Mouse (Mus musculus) lung, adult 2 months (tissue): ENCODE results near the gene Clpsl2. TPM values are rescaled to one million over a fixed set of nuclear protein-coding genes. Genes with fewer than 3 reads are reported as not detected.
"Not testable (repeated sequence)": the region's sequence is repeated elsewhere in the genome, so short reads cannot be mapped to it uniquely, and the experiment has no call there.

Experiments used
- DNase-seq: peaks from one replicate; pipeline ENCODE4 v3.0.0; 2022
- H3K4me1 ChIP-seq: fragments of 200-500 bp; 2 replicates; pipeline ENCODE4 v1.6.1; 2011; ENCODE audit warnings: low read length; ENCODE audit not compliant: control insufficient read depth, insufficient read depth
- H3K4me3 ChIP-seq: fragments of 200-500 bp; replicated peaks from 2 replicates; pipeline ENCODE3; 2011; ENCODE audit warnings: low read depth, mild to moderate bottlenecking, control low read depth, low read length; ENCODE audit errors: extremely low read depth
- CTCF ChIP-seq: fragments of 200-500 bp; IDR thresholded peaks from 2 replicates; pipeline ENCODE4 v1.5.1; 2011; ENCODE audit warnings: mild to moderate bottlenecking, low read length, control low read depth; ENCODE audit not compliant: insufficient read depth
- POLR2A ChIP-seq: fragments of 200-500 bp; IDR thresholded peaks from 2 replicates; pipeline ENCODE4 v1.6.1; 2011; ENCODE audit warnings: low read depth, mild to moderate bottlenecking, control low read depth, low read length, borderline replicate concordance; ENCODE audit errors: extremely low read depth
- WGBS: fragments of 180-500 bp; shearing (Covaris S2); methylation state at CpG from one replicate; pipeline ENCODE4 v1.1.7; 2018; 5-methylcytosine and 5-hydroxymethylcytosine counted together
- polyA plus RNA-seq: library from polyadenylated mRNA; depleted of rRNA; stranded (reverse); fragments of >200 nt; gene quantifications from 2 replicates; pipeline ENCODE4 v1.2.3, GENCODE M21; 2012

The Clpsl2 gene
- polyA plus RNA-seq, 1 experiment = not detected

DNA sequence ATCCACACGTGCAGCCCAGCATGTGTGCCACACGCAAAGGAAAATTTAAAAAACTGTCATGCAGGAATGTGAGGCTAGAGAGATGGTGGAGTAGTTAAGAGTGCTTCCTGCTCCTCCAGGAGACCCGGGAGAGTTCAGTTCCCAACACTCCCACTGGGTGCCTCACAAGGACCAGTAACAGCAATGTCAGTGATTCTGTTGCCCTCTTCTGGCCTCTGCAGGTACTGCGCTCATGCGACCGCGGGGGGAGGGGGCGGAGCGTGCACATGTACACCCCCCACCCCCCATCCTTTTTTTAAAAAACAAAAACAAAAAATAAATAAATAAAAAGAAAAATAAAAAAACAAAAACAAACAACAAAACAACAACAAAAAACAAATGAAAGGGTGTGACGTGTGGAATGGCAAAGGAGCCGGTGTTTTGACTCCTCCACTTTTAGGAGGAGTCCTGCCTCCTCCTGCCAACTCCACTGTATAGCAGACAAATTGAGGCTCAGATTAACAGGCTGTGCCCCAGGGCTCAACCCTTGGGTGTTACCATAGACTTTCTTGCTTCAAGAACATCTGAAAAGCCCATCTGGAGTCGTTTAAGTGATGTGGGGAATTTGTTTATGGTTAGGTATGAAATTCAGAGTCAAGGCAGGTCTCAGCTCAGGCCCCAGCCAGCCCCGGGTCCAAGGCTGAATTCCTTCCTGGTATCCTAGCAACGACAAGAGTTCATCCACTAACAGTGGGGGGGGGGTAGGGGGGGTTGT lies 4.0 kb downstream of the Clpsl2 start:
- DNase-seq = peak; percentile 79
- Histone ChIP-seq H3K4me3 (no peak overlapping the region), H3K4me1 (0 out of 2 replicates have a peak, but pooled peaks cover 3% of the 10 kb centered on the region)
- TF ChIP-seq CTCF (peak; percentile 87), POLR2A (no peak)
- WGBS = 8% methylated on average over 14 of the region's 14 CpGs

- not testable (repeated sequence) for DNase-seq, H3K4me1 ChIP-seq, H3K4me3 ChIP-seq
- 93% methylated on average over 4 of the region's 4 CpGs for WGBS
Measured at GRCm38 (mm10) chr17:28554021-28554420, 4.8 kb downstream of the Clpsl2 start.

GRCm38 (mm10) chr17:28556635-28557396 lies 7.6 kb downstream of the Clpsl2 start:
- no peak for DNase-seq
- WGBS = 43% methylated on average over 6 of the region's 6 CpGs
- Histone ChIP-seq H3K4me1 (0 out of 2 replicates have a peak, but pooled peaks cover 3% of the 10 kb centered on the region), H3K4me3 (no peak overlapping the region)
- TF ChIP-seq POLR2A = no peak
- TF ChIP-seq CTCF = no peak

GRCm38 (mm10) chr17:28557772-28558171 lies 8.6 kb downstream of the Clpsl2 start:
- TF ChIP-seq CTCF (no peak), POLR2A (no peak)

DNA sequence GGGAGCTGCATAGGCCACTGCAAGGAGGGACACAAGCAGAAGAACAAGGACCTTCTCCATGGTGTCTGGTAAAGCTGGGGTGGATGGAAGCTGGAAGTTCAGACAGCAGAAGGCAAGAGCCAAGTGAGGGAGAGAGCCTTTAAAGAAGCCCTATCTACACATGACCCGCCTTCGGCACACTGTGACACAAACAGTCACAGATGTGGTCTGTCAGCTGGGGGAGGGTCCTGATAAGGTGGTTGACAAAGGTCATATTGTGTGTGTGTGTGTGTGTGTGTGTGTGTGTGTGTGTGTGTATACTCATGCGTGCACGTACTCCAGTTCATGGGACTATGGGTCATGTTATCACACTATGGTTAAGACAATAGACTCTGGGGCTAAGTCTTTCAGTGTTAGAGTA lies 11.4 kb downstream of the Clpsl2 start, which contains the start of gene Clps:
Clps (minus strand) TSS at position 169 of the 400 bp plus-strand sequence.
- no peak for TF ChIP-seq POLR2A
- TF ChIP-seq CTCF = no peak
- no peak for DNase-seq
- Histone ChIP-seq H3K4me1 (0 out of 2 replicates have a peak, but pooled peaks cover 3% of the 10 kb centered on the region), H3K4me3 (no peak within 1 kb of the TSS)
- WGBS = 74% methylated on average over 4 of the region's 4 CpGs

More at GRCm38 (mm10) chr17:28557772-28558171, 8.6 kb downstream of the Clpsl2 start:
- WGBS = 76% methylated on average over 6 of the region's 6 CpGs
- H3K4me3 ChIP-seq = no peak overlapping the region
- 0 out of 2 replicates have a peak, but pooled peaks cover 3% of the 10 kb centered on the region for H3K4me1 ChIP-seq
- DNase-seq = no peak

DNA sequence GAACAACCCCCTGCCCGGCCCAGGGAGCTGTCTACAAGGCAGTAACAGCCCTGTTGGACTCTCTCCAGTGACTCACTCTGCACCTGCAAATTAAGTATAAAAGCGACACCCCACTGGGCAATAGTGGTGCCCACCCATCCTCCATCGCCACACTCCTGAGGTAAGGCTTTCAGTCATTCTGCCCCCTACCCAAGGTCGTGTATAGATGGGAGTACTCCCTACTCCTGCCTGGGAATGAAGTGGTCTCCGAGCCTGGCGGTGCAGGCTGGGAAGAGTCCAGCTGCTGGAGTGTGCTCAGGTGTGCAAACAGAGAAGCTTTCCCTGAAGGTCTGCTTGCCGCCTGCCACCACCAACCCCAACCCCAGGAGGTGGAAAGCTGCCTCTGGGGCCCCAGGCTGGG lies 12.4 kb downstream of the Clpsl2 start:
- DNase-seq = peak; percentile 12
- H3K4me3 ChIP-seq = no peak overlapping the region
- H3K4me1 ChIP-seq = 0 out of 2 replicates have a peak, but pooled peaks cover 1% of the 10 kb centered on the region
- TF ChIP-seq CTCF (no peak), POLR2A (no peak)
- WGBS = 49% methylated on average over 7 of the region's 7 CpGs

DNA sequence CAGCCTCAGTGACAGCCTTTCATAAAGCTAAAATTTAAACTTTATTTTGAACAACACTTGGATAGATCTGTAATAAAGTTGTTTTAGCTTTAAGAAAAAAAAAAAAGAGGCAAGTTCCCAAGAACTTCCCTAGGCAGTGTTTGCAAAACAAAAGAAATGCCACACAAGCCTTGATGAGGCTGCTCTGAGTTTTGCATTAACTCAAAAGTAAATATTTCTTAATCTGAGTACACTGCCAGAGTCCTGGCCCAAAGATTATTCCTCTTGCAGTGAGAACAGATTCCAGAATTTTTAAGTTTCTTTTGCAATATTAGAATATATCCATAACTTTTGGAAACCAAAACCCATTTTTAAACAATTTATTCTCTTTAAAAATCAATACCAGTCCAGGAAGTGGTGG lies 16.0 kb downstream of the Clpsl2 start:
- DNase-seq = no peak
- no peak for TF ChIP-seq POLR2A
- no peak for TF ChIP-seq CTCF
- H3K4me3 ChIP-seq = no peak overlapping the region

GRCm38 (mm10) chr17:28567541-28567940 lies 18.3 kb downstream of the Clpsl2 start:
- WGBS = 40% methylated on average over 3 of the region's 3 CpGs
- no peak overlapping the region for H3K4me3 ChIP-seq

More for the DNA sequence above, 16.0 kb downstream of the Clpsl2 start:
- H3K4me1 ChIP-seq = no peaks in the 10 kb centered on the region

DNA sequence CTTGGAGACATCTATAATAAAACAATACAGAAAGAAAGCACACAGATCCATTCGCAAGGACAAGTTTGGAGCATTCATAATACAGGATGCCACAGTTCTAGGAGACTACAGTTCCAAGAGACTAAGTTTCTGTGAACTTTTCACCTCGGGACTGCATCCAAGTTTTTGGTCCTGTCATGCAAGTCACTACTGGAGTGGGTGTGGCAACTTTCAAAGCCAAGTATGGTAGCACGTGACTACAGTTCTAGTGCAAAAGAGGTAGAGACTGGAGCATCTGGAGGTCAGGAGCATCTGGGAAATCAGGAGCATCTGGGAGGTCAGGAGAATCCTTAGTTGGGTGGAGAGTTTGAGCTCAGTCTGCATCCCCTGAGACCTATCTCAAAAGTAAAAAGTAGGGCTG lies 22.7 kb downstream of the Clpsl2 start:
- Histone ChIP-seq H3K4me3 (no peak overlapping the region), H3K4me1 (no peaks in the 10 kb centered on the region; the same call in 1 of the 2 replicates)
- DNase-seq = no peak
- WGBS = 62% methylated on average over 3 of the region's 3 CpGs
- TF ChIP-seq POLR2A = no peak
- TF ChIP-seq CTCF = no peak

More at GRCm38 (mm10) chr17:28567541-28567940, 18.3 kb downstream of the Clpsl2 start:
- TF ChIP-seq CTCF = no peak
- no peak for TF ChIP-seq POLR2A
- DNase-seq = no peak
- H3K4me1 ChIP-seq = no peaks in the 10 kb centered on the region

DNA sequence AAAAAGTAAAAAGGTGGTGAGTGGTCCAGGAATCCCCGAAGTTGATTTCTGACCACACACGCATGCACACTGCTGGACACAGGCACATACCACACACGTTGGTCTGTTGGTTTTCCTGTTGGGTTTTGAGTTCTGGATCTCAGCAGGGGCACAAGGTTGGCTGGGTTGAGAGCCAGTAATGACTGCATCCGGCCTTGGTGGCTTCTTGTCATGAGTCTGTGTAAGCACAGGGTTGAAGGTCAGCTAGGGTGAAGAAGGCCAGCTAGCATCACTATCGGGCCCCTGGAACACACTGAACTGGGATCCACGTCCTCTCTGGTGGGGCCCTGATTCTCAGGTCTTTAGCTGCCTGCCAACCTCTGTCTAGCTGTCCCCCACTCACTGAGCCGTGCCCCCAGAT lies 23.3 kb downstream of the Clpsl2 start:
- no peak for TF ChIP-seq POLR2A
- no peak for TF ChIP-seq CTCF
- DNase-seq = no peak
- Histone ChIP-seq H3K4me3 (no peak overlapping the region), H3K4me1 (no peaks in the 10 kb centered on the region; the same call in 1 of the 2 replicates)
- 74% methylated on average over 7 of the region's 7 CpGs for WGBS
